Mouse (Mus musculus) urinary bladder, postnatal 36 days (tissue): ENCODE data around the gene Ugt1a9.
"Not testable (repeated sequence)": the region's sequence is repeated elsewhere in the genome, so short reads cannot be mapped to it uniquely, and the experiment has no call there.

ENCODE experiments used
- DNase-seq, 2 experiments: peaks; one replicate each; pipeline ENCODE4 v3.0.0; 2022; ENCODE audit warnings: low spot score in 2 of 2, mixed read lengths in 1 of 2

The Ugt1a9 gene

DNA sequence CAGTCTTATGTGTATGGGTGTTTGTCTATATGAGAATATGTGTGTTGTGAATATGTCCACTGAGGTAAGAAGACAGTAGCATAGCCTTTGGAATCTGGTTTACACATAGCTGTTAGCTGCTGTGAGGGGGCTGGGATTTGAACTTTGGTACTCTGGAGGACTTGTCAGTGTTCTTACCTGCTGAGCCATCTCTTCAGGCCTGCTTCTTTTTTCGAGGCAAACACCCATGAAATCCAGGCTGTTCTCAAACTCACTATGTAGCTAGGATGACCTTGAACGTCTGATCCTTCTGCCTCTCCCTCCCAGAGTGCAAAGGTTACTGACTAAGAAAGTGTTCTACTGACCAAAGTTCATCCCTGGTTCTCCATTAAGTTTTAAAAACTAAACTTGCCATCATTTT is 35.1 kb downstream of the Ugt1a9 start:
- no peak for DNase-seq

DNA sequence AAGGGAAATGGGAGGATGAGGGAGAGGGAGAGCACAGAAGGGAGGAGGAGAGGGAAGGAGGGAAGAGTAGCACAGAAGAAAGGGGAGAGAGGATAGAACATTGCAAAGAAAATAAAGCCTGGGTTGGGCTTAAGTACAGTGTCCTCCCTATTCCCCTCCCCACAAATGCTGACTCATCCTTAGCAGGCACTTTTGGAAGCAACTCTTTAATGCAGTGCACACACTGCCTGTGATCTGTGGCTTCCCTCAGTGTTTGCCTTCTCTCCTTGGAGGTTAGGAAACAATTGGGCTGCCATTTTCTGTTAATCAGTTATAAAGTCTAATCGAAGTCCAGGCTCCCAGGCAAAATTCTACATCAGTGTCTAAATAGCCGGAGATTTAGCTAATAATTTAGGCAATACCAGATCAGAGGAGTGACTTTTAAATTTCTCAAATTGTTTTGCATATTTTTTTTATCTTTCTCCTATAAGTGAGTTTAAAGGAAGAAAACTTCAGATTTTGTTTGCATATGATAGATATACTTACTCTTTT is 38.5 kb downstream of the Ugt1a9 start:
- DNase-seq, result not testable (repeated sequence)

DNA sequence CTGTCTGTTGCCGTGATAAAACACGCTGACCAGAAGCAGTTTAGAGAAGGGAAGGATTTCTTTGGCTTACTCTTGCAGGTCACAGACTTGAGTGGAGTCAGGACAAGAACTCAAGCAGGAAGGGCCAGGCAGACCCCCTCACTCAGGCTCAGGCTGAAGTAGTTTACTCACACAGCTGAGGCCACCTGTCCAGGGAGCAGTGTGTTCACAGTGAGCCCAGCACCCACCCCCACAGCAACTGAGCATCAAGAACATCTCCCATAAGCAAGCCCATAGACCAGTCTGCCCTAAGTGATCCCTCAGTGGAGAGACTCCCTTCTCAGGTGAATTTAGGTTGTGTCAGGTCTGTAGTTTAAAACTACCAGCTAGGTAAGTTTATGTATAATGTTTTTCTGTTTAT is 39.0 kb downstream of the Ugt1a9 start:
- not testable (repeated sequence) for DNase-seq

DNA sequence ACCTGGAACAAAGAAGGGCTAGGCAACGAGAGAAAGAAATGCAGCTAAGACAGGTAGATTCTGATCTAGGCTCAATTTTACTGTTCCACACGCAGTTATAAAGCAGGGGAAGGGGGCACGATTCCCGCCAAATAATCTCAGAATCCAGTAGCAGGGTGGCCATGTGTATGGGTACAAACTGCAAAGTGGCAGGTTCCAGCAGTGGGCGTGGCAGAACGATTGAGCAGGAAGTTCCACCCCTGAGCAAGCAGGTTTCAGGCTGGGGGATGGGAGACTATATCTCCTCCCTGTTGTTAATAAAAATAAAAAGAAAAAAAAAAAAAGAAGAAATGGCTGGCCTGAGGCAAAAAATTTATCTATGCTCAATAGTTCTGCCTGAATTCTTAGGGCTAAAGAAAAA is 42.2 kb downstream of the Ugt1a9 start:
- not testable (repeated sequence) for DNase-seq

DNA sequence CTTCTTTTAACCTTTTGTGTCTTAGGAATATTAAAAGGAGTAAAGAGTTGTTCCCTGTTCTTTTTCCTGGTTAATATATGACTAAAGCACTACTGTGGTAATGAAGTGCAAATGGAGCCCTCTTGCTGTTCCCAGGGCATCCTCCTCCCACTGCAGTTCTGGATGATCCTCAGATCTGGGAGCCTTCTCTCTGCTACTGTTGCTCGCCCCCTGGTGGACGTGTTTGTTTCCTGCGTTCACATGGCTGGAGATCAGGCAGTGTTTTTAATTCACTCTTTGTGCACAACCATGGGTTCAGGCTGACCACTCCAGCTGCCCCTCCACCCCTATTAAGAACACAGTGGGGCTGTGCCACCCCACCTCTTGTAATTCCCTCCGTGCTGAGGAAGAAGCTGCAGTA is 50.0 kb downstream of the Ugt1a9 start:
- DNase-seq, result not testable (repeated sequence)

DNA sequence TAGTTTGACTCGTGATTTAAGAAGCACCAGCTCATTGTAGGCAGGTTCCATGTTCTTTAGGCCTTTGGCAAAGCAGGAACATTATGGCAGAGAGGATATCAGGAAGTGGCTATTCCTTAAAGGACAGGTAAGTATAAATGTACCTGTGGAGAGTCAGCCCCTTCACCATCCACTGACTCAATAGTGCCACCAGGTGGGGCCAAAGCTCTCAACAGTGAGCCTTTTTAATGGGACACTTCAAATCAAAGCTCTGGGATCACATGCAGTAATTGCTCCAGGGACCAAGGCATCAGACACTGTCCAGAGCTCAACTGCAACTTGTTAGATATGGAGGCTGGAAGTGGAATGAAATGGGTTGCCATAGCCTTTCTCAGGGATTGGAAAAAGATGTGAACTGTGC is 50.9 kb downstream of the Ugt1a9 start:
- not testable (repeated sequence) for DNase-seq

DNA sequence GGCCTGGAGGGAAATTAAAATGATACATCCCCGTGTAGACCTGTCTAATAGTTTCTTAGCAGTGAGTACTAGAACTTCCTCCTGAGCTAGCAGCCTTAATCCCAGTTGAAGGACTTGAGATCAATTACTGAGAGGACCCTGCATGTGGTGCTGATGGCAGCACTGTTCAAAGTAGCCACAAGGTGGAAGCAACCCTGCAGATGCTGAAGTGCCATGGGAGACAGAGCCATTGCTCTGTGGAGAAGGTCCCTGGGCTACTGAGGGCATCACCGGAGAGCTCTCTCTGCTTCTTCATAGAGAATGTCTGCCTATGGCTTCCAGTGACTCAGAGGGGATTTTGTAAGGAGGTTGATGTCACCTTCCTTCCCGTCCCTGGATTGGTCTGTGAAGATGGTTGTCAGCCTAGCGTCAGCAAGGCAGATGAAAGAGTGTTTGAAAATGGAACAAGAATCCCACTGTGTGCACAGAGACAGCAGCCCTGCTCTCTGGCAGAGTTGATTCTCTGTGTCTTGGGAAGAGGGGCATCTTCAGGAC is 55.3 kb downstream of the Ugt1a9 start:
- DNase-seq, result not testable (repeated sequence)

DNA sequence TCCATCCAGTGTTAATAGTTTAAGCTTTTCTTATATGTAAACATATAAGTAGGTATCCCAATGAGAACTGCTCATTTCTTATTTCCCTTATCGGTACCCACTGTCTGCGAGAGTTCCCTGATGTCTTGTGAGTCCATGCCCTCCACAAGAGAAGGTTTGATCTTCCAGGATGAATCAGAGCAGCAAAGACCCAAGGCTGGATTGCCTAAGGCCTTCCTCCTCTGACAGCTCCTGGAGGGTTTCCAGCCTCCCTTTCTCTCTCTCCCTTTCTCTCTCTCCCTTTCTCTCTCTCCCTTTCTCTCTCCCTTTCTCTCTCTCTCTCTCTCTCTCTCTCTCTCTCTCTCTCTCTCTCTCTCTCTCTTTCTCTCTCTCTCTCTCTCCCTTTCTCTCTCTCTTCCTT is 58.5 kb downstream of the Ugt1a9 start:
- DNase-seq, result not testable (repeated sequence)

DNA sequence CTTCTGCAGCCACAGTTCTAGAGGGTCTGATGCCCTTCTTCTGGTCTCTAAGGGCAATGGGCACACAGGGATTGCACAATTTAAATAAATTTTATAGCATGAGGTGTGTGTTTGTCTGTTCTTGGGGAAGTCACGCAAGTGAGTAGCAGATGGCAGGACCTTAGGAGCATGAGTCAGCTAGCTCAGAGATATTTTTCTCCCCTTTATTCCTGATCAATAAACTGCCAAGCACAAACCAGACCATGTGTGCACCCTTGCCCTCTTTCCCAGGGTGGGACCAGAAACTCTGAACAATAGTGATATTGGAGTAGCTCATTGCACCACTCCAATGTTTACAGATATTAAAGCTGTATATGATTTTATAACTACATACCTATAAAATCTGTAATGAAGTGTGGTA is 59.6 kb downstream of the Ugt1a9 start:
- DNase-seq, result not testable (repeated sequence)

DNA sequence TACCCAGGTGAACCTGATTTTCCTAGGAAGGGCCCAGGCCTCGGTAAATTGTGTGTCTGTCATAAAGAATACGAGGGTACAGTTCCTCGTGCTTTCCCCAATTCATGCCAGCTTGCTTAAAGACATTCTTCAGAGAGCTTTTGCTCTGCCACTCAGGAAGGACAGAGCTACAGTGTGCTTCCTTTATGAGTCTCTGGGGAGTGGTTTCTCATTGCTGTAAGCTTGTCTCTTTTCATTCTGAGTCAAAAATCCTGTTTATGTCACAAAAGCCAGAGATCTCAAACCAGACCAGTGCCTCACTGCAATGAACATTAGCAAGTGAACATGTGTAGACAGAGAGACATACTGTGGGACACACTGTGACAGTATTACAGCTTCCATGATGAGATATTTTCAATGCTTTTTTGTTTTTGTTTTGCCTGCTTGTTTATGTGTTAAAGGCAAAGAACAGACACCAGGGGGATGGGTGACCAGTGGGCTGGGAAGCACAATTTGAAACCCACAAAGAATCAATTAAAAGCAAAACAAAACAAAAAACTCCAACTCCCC is 63.4 kb downstream of the Ugt1a9 start:
- DNase-seq, result no peak

DNA sequence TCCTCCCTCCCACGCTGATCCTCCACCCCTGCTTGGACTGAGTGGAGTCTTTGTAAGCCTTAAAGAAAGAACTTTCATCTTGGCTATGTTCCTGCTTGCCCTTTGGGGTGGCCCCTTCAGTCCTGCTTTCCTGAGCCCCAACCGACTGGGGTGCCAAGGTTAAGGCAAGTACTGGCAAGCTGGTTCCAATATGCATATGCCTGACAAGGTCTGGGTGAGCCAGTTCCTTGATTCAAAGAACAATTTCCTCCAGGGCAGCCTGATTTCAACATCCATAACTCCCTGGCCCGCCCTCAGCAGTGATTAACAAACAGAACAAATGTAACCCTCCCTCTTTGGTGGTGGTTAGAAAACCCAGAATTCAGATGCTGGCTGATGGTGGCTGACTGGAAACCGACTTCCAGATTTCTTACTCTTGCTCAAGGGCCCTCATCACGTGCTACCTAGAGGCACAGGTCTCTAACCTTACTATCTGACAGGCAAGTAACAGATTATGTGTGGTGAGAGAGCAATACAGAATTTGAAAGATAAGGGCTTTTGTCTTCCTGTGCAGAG is 63.9 kb downstream of the Ugt1a9 start, which contains the start of gene Ugt1a6a:
TSS of gene Ugt1a6a (plus strand) at position 353 of the 555 bp plus-strand sequence.
- peak; percentile 73 to 83 for DNase-seq

DNA sequence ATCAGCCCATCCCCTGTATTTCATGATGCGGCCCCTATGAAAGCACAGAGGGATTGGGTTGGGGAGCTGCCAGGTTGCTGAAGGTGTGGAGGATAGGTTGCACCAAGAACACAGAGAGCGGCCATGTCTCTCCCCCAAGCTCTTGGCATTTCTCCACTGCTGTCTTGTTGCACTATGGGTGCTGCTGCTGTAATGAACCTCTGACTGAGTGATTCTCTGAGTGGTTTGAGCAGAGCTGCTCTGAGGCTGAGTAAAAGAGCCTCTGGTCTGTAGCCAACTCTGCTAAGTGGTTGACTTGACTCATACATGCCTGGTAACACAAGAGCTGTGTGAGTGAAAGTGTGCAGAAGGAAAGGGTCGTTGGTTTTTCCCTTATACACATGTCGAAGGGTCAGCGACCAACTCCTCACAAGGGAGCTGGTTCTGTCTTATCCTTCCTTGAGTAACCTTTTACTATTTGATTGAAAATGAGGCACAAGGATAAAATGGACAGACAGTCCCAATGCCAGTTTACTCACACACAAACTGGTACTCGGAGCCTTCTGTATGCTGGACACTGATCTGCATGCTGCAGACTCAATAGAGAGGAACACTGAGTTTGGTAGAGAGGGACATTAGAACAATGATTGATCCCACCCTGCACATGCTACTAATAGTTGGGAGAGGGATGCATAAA is 64.8 kb downstream of the Ugt1a9 start:
- not testable (repeated sequence) for DNase-seq

DNA sequence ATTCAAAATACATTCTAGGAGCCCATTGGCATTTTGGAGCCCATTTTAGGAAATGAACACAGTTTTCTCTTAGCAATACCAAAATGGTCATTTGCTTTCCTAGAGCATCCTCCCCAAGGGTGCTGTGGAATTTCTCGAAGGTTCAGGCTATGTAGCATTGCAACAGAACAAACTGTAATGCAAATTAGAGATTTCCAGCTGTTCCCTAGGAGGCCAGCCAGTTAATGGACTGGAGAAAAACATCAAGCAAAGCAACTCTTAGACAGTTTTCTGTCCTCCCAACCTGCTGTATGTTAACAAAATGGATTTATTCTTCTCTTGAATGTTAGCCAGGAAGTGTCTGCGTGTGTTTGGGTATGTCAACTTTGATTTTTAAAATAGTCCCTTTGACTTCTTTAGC is 66.0 kb downstream of the Ugt1a9 start:
- no peak for DNase-seq

DNA sequence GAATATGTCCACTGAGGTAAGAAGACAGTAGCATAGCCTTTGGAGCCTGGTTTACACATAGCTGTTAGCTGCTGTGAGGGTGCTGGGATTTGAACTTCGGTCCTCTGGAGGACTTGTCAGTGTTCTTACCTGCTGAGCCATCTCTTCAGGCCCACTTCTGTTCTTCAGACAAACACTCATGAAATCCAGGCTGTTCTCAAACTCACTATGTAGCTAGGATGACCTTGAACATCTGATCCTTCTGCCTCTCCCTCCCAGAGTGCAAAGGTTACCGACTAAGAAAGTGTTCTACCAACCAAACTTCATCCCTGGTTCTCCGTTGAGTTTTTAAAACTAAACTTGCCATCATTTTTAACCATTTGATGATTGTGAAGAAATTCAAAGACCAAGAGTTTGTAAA is 66.7 kb downstream of the Ugt1a9 start:
- no peak for DNase-seq

DNA sequence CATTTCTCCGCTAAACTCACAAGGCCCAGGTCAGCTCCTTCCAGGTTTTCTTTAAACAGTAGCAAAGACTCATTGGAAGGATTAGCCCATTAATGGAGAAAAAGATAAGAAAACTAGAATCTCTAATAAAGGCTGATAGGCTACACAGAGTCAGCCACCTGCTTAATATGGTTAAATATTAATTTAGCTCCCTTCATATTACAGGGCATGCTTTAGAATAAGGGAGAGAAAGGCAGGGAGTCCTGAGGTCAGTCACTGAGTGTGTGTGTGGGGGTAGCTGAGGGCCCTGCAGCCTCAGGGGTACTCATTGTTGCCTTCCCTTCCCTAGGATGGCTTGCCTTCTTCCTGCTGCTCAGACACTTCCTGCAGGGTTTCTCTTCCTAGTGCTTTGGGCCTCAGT is 67.5 kb downstream of the Ugt1a9 start:
- no peak for DNase-seq

DNA sequence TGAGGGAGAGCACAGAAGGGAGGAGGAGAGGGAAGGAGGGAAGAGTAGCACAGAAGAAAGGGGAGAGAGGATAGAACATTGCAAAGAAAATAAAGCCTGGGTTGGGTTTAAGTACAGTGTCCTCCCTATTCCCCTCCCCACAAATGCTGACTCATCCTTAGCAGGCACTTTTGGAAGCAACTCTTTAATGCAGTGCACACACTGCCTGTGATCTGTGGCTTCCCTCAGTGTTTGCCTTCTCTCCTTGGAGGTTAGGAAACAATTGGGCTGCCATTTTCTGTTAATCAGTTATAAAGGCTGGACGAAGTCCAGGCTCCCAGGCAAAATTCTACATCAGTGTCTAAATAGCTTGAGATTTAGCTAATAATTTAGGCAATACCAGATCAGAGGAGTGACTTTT is 69.9 kb downstream of the Ugt1a9 start:
- not testable (repeated sequence) for DNase-seq

DNA sequence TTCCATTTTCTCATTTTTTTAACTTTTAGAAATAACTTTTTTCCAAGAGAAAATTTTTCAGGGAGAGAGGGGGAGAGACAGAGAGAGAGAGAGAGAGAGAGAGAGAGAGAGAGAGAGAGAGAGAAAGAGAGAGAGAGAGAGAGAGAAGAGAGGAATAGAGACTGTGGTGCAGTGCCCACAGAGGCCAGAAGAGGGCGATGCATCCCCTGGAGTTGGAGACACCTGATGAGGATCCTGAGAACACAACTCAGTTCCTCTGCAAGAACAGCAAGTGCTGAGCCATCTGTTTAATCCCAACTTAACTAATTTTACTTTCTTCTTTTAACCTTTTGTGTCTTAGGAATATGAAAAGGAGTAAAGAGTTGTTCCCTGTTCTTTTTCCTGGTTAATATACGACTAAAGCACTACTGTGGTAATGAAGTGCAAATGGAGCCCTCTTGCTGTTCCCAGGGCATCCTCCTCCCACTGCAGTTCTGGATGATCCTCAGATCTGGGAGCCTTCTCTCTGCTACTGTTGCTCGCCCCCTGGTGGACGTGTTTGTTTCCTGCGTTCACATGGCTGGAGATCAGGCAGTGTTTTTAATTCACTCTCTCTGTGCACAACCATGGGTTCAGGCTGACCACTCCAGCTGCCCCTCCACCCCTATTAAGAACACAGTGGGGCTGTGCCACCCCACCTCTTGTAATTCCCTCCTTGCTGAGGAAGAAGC is 73.5 kb downstream of the Ugt1a9 start:
- DNase-seq, result not testable (repeated sequence)

DNA sequence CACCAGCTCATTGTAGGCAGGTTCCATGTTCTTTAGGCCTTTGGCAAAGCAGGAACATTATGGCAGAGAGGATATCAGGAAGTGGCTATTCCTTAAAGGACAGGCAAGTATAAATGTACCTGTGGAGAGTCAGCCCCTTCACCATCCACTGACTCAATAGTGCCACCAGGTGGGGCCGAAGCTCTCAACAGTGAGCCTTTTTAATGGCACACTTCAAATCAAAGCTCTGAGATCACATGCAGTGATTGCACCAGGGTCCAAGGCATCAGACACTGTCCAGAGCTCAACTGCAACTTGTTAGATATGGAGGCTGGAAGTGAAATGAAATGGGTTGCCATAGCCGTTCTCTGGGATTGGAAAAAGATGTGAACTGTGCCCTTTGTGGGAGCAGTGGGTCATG is 74.7 kb downstream of the Ugt1a9 start:
- DNase-seq, result not testable (repeated sequence)

DNA sequence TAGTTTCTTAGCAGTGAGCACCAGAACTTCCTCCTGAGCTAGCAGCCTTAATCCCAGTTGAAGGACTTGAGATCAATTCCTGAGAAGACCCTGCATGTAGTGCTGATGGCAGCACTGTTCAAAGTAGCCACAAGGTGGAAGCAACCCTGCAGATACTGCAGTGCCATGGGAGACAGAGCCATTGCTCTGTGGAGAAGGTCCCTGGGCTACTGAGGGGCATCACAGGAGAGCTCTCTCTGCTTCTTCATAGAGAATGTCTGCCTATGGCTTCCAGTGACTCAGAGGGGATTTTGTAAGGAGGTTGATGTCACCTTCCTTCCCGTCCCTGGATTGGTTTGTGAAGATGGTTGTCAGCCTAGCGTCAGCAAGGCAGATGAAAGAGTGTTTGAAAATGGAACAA is 79.5 kb downstream of the Ugt1a9 start:
- not testable (repeated sequence) for DNase-seq

DNA sequence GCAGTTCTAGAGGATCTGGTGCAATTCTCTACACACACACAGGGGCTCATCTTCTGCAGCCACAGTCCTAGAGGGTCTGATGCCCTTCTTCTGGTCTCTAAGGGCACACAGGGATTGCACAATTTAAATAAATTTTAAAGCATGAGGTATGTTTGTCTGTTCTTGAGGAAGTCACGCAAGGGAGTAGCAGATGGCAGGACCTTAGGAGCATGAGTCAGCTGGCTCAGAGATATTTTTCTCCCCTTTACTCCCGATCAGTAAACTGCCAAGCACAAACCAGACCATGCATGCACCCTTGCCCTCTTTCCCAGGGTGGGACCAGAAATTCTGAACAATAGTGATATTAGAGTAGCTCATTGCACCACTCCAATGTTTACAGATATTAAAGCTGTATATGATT is 87.8 kb downstream of the Ugt1a9 start:
- DNase-seq, result peak in 1 of 2 experiments; percentile 53

DNA sequence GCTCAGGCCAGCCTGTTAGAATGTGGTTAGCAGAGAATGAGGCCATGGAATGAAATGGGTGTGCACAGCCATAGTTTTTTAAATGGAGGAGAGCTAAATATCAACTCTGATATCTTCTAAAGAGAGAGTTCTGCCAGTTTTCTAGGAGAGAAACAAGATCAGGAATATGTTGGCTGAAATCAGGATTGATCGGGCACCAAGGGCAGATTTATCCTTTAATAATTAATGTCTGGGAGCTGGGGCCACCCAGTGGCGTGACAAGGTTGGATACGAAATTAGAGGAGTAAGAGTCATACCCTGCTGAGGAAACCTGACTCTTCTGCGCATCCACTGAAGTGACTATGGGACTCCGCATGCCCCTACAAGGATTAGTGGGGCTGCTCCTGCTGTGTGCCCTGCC is 95.1 kb downstream of the Ugt1a9 start, which contains the start of gene Ugt1a5:
TSS of gene Ugt1a5 (plus strand) at position 302 of the 400 bp plus-strand sequence.
- no peak for DNase-seq

DNA sequence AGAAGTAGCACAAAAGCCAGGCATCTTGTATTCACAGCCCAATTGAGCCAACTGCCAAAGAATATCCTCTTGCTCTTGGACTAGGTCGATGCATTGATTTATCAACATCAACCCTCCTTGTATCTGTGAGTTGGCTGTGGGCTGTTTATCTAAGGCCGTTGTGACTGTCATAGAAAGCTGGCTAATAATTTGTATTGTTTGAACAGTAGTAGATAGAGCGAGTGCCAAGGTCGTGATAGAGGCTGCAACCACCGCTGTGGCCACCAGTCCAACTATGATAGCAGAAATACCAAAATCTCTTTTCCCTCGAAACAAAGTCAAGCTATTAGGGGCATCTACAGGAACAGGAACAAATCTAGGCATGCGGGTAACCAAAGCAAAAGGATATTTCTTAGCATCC is 101.6 kb downstream of the Ugt1a9 start:
- DNase-seq, result not testable (repeated sequence)
